Mouse (Mus musculus): ENCODE results near the gene Tollip. TPM values are rescaled to one million over a fixed set of nuclear protein-coding genes. Genes with fewer than 3 reads are reported as not detected.

Gene Tollip
- total RNA-seq (2017) = 30.4 and 30.8 TPM in 2 replicates

DNA sequence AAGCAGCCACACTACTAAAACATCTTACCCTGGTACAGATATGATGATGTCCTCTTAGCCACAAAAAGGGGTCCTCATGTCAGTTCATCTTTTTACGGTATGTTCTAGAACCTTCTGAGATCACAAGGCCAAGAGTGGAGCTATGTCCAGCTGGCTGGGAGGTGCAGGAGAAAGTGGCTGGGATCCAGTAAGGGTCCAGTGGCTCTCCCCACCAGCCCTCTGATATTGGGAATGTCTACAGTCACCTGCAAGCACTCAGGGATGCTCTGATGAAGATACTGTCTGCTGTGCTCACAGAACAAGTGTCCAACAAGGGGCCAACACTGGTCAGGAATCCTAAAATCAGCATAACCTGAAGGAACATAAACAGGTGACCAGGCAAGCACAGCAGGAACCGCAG is at the start of gene Tollip:
Gene Tollip, minus strand, starts transcription at position 101 of the 400 bp plus-strand sequence.
- ATAC-seq (replicated peaks in 1 of 2; ENCODE audit: insufficient read depth in 1 of 2, low FRiP score in 2 of 2, low TSS enrichment in 1 of 2, low read depth in 1 of 2, poor library complexity in 2 of 2, severe bottlenecking in 2 of 2) = no peak

GRCm38 (mm10) chr7:141966281-141966680 is 48.0 kb upstream of the Tollip start:
- ATAC-seq (replicated peaks in 1 of 2; ENCODE audit: insufficient read depth in 1 of 2, low FRiP score in 2 of 2, low TSS enrichment in 1 of 2, low read depth in 1 of 2, poor library complexity in 2 of 2, severe bottlenecking in 2 of 2) = no peak

GRCm38 (mm10) chr7:141962521-141962920 is 44.2 kb upstream of the Tollip start:
- no peak for ATAC-seq (replicated peaks in 1 of 2; ENCODE audit: insufficient read depth in 1 of 2, low FRiP score in 2 of 2, low TSS enrichment in 1 of 2, low read depth in 1 of 2, poor library complexity in 2 of 2, severe bottlenecking in 2 of 2)

DNA sequence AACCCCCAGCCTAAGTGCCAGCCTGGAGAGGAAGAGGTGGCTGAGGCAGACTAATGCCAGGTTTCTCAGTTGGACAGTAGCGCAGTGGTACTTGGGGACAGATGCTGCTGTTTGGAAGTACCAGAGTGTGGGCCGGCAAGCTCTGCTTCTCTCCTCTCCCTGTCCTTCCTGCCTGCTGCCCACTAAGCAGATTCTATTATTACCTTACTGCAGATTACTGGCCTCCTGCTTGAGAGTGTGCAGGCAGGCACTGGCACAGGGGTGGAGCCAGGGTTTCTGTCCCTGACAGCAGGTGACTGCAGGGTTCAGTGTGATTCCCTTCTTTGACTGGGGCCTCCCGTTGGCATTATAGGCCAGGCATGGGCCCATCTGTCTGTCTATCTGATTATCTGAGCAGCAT is 43.2 kb upstream of the Tollip start:
- no peak for ATAC-seq (replicated peaks in 1 of 2; ENCODE audit: insufficient read depth in 1 of 2, low FRiP score in 2 of 2, low TSS enrichment in 1 of 2, low read depth in 1 of 2, poor library complexity in 2 of 2, severe bottlenecking in 2 of 2)

GRCm38 (mm10) chr7:141960926-141961325 is 42.6 kb upstream of the Tollip start:
- ATAC-seq (replicated peaks in 1 of 2; ENCODE audit: insufficient read depth in 1 of 2, low FRiP score in 2 of 2, low TSS enrichment in 1 of 2, low read depth in 1 of 2, poor library complexity in 2 of 2, severe bottlenecking in 2 of 2) = no peak

DNA sequence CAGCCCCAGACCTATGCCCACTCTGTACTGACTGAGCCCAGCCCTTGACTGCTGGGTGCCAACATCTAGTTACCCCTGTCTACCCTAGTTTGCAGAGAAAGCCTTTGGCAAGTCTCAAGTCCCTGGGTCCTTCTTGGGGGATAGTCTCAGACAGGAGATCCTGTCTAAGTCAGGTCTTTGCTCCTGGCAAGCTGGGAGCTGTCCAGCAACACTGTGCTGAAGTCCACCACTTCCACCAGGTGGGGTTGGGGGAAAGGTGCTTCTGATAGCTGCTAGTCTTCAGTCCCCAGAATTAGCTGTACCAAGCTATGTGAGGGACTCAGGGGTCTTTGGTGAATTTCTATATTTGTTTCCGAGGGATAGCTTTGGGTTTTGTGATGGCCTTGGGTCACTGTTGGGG is 40.8 kb upstream of the Tollip start:
- ATAC-seq (replicated peaks in 1 of 2; ENCODE audit: insufficient read depth in 1 of 2, low FRiP score in 2 of 2, low TSS enrichment in 1 of 2, low read depth in 1 of 2, poor library complexity in 2 of 2, severe bottlenecking in 2 of 2) = no peak

- no peak for ATAC-seq (replicated peaks in 1 of 2; ENCODE audit: insufficient read depth in 1 of 2, low FRiP score in 2 of 2, low TSS enrichment in 1 of 2, low read depth in 1 of 2, poor library complexity in 2 of 2, severe bottlenecking in 2 of 2)
Observed at GRCm38 (mm10) chr7:141958211-141958610, 39.9 kb upstream of the Tollip start.

GRCm38 (mm10) chr7:141957524-141958051 is 39.3 kb upstream of the Tollip start:
- no peak for ATAC-seq (replicated peaks in 1 of 2; ENCODE audit: insufficient read depth in 1 of 2, low FRiP score in 2 of 2, low TSS enrichment in 1 of 2, low read depth in 1 of 2, poor library complexity in 2 of 2, severe bottlenecking in 2 of 2)

DNA sequence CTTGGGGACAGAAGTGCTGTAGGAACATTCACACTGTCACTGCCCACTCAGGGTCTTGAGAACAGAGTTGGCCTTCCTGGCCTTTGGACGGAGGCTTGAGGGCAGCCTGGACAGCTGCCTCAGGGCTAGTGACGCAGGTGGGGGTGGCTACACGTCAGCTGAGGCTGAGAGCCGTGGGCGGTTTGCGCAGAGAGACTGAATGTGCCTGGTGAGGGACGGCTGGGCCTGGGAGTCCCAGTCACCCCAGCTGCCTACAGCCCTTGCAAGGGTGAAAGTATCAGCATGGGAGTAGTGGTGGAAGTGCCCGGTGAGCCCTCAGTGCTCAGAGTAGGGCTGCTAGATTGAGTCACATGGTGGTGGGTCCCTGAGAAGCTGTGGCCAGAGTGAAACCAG is 37.9 kb upstream of the Tollip start:
- no peak for ATAC-seq (replicated peaks in 1 of 2; ENCODE audit: insufficient read depth in 1 of 2, low FRiP score in 2 of 2, low TSS enrichment in 1 of 2, low read depth in 1 of 2, poor library complexity in 2 of 2, severe bottlenecking in 2 of 2)

DNA sequence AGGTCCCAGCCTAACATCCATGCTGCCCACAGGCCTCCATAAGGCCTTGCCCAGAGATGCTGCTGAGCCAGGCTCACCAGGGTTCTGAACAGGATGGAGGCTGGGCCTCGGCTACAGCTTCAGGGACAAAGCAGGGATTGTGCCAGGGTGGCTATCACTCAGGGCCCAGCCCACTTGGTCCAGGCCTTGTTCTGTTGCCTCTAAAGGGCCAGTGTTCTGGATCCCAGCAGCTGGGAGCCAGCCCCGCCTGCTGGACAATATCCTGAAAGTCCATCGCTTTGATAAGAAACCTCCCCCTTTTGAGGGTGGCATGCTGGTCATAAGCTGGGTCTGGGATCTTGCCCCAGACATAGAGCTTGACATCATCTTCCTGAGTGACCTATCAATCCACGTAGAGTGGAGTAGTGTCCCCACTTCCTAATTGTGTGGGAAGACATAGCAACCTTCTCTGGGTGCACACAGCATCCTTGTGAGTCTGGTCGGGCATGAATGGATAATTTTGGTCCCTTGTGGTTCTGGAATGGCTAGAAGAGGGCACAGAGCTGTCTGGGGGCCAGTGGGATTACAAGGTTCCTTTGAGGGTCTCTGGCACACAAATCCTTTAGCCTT is 37.4 kb upstream of the Tollip start:
- no peak for ATAC-seq (replicated peaks in 1 of 2; ENCODE audit: insufficient read depth in 1 of 2, low FRiP score in 2 of 2, low TSS enrichment in 1 of 2, low read depth in 1 of 2, poor library complexity in 2 of 2, severe bottlenecking in 2 of 2)

DNA sequence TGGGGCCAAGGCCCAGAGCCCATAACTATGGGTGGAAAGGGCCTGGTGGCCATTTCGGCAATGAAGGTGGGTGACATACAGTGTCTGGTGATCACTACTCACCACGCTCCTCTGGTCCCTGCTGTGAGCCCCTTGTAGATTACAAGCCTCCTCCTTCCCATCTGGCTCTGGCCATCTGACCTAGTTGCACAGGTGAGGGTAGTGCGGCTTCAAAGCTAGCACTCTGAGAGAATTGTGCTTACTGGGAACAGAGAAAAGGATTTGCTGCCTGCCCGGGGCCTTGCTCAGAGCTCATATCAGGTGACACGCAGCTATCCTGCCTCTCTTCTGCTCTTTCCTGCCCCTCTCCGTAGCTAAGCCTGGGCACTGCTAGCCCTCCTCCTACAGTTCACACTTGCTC is 35.3 kb upstream of the Tollip start:
- ATAC-seq (replicated peaks in 1 of 2; ENCODE audit: insufficient read depth in 1 of 2, low FRiP score in 2 of 2, low TSS enrichment in 1 of 2, low read depth in 1 of 2, poor library complexity in 2 of 2, severe bottlenecking in 2 of 2) = no peak

DNA sequence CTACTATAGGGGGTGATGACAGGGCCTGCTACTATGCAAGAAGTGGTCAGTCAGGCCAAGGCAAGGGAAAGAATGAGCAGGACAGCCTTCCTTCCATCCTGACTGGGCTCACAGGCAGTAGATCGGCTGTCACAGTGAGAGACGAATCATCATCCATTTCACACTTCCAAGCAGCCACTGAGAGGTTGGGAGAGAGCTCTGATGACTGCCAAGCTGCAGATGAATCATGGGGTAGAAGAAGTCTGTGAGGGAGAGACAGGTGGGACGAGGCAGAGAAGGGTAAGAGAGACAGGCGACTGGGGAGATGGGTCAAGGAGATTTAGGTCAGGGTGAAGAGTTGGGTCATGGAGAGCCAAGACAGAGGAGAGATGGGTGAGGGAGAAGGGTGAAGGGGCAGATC is 34.6 kb upstream of the Tollip start:
- ATAC-seq (replicated peaks in 1 of 2; ENCODE audit: insufficient read depth in 1 of 2, low FRiP score in 2 of 2, low TSS enrichment in 1 of 2, low read depth in 1 of 2, poor library complexity in 2 of 2, severe bottlenecking in 2 of 2) = no peak

DNA sequence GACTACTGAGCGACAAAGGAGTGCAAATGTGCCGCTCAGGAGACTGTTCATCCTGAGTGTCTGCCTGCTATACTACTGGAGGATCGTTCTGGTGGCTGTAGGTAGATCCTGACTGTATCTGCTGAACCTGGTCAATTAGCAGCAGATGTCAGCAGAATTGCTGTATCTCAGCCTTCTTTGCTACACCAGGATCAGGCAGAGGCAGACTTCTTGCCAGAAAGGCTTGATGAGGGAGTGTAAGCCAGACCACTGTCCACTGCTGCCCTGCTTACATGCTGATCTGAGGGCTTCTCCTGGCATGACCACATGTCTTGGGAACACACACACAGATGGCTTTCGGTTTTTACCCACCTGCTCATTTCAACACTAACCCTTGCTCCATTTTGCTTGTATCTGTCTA is 33.5 kb upstream of the Tollip start:
- no peak for ATAC-seq (replicated peaks in 1 of 2; ENCODE audit: insufficient read depth in 1 of 2, low FRiP score in 2 of 2, low TSS enrichment in 1 of 2, low read depth in 1 of 2, poor library complexity in 2 of 2, severe bottlenecking in 2 of 2)

DNA sequence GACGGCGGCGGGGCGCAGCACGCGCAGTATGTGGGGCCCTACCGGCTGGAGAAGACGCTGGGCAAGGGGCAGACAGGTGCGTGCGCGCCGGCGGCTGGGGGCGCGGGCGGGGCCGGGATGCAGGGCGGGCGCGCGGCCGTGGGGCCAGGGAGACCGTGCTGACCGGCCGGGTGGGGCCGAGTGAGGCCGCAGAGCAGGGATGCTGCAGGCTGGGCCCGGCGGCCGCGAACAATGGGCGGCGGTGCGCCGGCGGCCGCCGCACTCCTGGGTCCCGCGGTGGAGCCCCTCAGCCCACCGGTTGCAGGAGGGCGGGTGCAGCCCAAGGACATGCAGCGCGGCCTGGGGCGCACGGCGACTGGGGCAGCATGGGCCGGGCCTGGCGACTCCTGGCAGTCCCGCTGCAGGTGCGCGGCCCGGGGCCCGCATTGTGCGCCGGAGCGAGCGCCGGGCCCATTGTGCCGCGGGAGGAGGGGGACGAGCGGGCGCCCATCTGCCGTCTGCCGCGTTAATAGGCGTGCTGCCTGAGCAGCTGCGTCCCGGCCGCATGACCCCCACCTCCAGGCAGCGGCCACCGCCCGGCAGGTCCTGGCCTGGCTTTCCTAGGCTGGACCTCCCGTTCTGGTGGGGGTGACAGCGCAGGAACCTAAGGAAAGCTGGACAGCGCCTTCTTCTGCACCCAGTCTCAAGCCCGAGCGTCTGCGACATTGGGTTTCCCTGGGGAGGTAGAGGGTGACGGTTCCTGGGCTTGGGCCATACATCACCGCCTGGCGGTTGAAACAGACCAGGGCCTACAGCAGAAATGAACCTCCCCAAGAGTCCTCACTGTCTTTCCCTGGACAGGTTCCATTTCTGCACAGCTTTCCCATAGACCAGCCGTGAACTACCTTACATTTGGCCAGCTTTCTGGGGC is 32.1 kb upstream of the Tollip start:
- no peak for ATAC-seq (replicated peaks in 1 of 2; ENCODE audit: insufficient read depth in 1 of 2, low FRiP score in 2 of 2, low TSS enrichment in 1 of 2, low read depth in 1 of 2, poor library complexity in 2 of 2, severe bottlenecking in 2 of 2)

- ATAC-seq (replicated peaks in 1 of 2; ENCODE audit: insufficient read depth in 1 of 2, low FRiP score in 2 of 2, low TSS enrichment in 1 of 2, low read depth in 1 of 2, poor library complexity in 2 of 2, severe bottlenecking in 2 of 2) = no peak
Observed at GRCm38 (mm10) chr7:141949799-141950103, 31.4 kb upstream of the Tollip start.

DNA sequence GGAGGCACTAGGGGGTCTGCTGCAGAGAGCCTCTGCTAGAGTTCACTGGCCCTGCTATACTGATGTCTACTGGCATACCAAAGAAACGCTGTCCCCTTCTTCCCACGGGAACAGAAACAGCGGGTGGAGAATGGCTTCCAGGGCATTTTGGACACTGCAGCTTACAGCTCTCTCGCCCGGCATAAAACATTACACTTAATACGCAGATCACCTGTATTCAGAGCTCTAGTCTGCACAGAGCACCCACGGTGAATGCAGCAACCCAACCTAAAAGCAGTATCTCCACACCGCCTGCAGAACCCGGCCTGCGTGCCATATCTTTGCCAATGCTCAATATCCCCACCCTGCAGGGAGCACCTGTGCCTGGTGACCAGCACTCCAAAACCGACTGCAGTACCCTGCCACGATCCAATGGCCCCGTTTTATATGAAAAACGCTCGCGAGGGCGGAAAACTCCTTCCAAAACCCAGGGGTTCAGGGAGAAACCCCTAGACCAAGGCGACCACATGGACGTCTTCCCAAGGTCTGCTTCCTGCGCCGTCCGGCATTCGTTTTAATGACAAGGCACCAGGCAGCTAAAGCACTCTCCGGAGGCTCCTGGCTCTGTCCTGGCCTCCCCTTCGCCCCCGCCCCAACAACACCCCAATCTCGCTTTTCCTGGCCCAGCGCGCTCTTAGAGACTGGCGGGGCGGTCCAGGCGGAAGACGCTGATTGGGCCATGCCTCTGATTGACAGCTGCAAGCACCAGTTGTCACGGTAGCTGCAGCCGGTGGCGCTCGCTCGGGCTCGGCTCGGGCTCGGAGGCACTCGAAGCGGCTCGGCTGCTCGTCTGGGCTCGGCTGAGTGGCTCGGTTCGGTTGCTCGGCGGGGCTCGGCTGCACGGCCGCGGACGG is 30.8 kb upstream of the Tollip start, which contains the start of gene Brsk2:
Gene Brsk2, plus strand, starts transcription at position 846 of the 893 bp plus-strand sequence.
- ATAC-seq (replicated peaks in 1 of 2; ENCODE audit: insufficient read depth in 1 of 2, low FRiP score in 2 of 2, low TSS enrichment in 1 of 2, low read depth in 1 of 2, poor library complexity in 2 of 2, severe bottlenecking in 2 of 2) = peak; percentile 94 to 98

DNA sequence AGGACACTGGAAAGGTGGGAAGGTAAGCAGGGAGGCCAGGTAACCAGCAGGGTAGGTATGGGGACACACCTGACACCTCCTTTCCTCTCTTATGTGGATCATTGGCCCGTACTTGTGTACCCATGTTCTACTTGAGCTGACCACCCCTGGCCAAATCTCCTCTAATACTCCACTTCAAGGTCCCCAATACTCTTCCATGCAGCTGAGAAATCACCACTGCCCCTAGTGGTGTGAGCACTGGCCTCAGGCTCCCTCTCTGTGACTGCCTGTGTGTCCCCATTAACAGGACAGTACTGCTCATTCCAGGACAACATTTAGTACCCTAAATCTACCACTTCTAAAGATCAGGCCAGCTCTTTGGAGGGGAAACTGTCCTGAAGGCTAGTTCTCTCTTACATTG is 29.7 kb upstream of the Tollip start:
- no peak for ATAC-seq (replicated peaks in 1 of 2; ENCODE audit: insufficient read depth in 1 of 2, low FRiP score in 2 of 2, low TSS enrichment in 1 of 2, low read depth in 1 of 2, poor library complexity in 2 of 2, severe bottlenecking in 2 of 2)

DNA sequence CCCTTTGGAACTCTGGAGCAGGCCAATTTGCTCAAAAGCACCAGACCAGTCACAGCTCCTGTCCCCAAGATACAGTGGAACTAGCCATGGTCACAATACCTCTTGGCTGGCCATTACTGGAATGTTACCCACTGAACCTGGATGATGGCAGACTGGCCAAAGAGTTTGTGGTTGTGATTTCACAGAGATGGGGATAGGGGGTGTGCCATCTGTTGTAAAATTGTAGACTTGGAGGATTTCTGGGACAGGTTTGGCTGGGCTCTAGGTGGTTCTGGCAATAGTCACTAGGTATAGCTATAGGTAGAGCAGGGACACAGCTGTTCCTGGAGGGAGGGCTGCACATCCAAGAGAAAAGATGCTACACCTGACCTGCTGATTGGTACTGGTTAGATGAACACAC is 29.2 kb upstream of the Tollip start:
- no peak for ATAC-seq (replicated peaks in 1 of 2; ENCODE audit: insufficient read depth in 1 of 2, low FRiP score in 2 of 2, low TSS enrichment in 1 of 2, low read depth in 1 of 2, poor library complexity in 2 of 2, severe bottlenecking in 2 of 2)

Data from hematopoietic stem cell, adult 5-6 weeks (primary cell).